Mouse (Mus musculus) R1 (cell line): ENCODE data around the gene Rmi2.

Experiments used
- DNase-seq: peaks from one replicate; pipeline ENCODE4 v3.0.0-alpha.2; 2018; ENCODE audit warnings: low read depth, low spot score

Gene Rmi2

GRCm38 (mm10) chr16:10923561-10923960, 88.7 kb downstream of the Rmi2 start:
- no peak for DNase-seq

- DNase-seq, result no peak
Measured at GRCm38 (mm10) chr16:10925591-10926180, 90.8 kb downstream of the Rmi2 start.

- DNase-seq, result no peak
Measured at GRCm38 (mm10) chr16:10927026-10927425, 92.2 kb downstream of the Rmi2 start.

GRCm38 (mm10) chr16:10933372-10933771, 98.5 kb downstream of the Rmi2 start:
- no peak for DNase-seq

GRCm38 (mm10) chr16:10934047-10934446, 99.2 kb downstream of the Rmi2 start:
- no peak for DNase-seq

- no peak for DNase-seq
Measured at GRCm38 (mm10) chr16:10936700-10937319, 102.0 kb downstream of the Rmi2 start.

- DNase-seq, result no peak
Measured at GRCm38 (mm10) chr16:10937497-10937896, 102.6 kb downstream of the Rmi2 start.

- DNase-seq, result no peak
Measured at GRCm38 (mm10) chr16:10939932-10940331, 105.1 kb downstream of the Rmi2 start.

- peak; percentile 81 for DNase-seq
Measured at GRCm38 (mm10) chr16:10940661-10941060, 105.8 kb downstream of the Rmi2 start.
